Mouse (Mus musculus) macrophage (primary cell): ENCODE measurements around the gene Gngt2. TPM values are rescaled to one million over a fixed set of nuclear protein-coding genes. Genes with fewer than 3 reads are reported as not detected.
"Not testable (repeated sequence)": the region's sequence is repeated elsewhere in the genome, so short reads cannot be mapped to it uniquely, and the experiment has no call there.

ENCODE experiments used
- H3K27ac ChIP-seq: fragments of 350-480 bp; formaldehyde crosslinking; 2 replicates; pipeline ENCODE4 v1.9.0; 2021
- H3K36me3 ChIP-seq: fragments of 350-480 bp; formaldehyde crosslinking; 2 replicates; pipeline ENCODE4 v1.9.0; 2021; ENCODE audit errors: inconsistent target
- H3K4me3 ChIP-seq: fragments of 350-480 bp; formaldehyde crosslinking; 2 replicates; pipeline ENCODE4 v1.9.0; 2021; ENCODE audit errors: inconsistent target
- H3K79me2 ChIP-seq: fragments of 350-480 bp; formaldehyde crosslinking; 2 replicates; pipeline ENCODE4 v1.9.0; 2021; ENCODE audit errors: inconsistent target
- WGBS: methylation state at CpG from one replicate; pipeline ENCODE4 v1.1.7; 2026; ENCODE audit warnings: inconsistent platforms; ENCODE audit not compliant: missing documents; 5-methylcytosine and 5-hydroxymethylcytosine counted together
- polyA plus RNA-seq: library from polyadenylated mRNA; stranded (reverse); fragments of 250-400 nt; gene quantifications from 3 replicates; pipeline ENCODE4 v1.2.4, GENCODE M21; 2018; ENCODE audit warnings: inconsistent platforms

Gene Gngt2
- polyA plus RNA-seq, 1 experiment from 2014 or later, result 415 TPM

DNA sequence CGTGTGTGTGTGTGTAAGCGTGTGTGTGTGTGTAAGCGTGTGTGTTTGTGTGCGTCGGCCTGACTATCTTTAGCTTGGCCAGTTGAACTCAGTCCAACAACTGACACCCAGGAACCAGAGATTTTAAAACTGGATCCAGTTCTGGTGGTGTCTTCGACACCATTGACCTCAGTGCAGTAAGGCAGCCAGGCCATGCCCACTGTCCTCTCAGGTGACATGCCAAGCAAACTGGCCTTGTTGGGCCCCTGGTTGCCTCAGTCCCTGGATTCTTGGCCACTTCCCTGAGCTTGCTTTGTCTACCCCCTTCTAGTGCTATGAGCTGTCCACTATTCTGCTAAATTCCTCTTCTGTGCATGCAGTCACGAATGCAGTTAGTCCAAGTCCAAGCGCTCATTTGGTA, 24.4 kb downstream of the Gngt2 start:
- 97% methylated on average over 7 of the region's 8 CpGs for WGBS
- Histone ChIP-seq H3K4me3 (no peak overlapping the region), H3K79me2 (no peaks in the 10 kb centered on the region), H3K36me3 (no peaks in the 10 kb centered on the region), H3K27ac (no peak overlapping the region)

DNA sequence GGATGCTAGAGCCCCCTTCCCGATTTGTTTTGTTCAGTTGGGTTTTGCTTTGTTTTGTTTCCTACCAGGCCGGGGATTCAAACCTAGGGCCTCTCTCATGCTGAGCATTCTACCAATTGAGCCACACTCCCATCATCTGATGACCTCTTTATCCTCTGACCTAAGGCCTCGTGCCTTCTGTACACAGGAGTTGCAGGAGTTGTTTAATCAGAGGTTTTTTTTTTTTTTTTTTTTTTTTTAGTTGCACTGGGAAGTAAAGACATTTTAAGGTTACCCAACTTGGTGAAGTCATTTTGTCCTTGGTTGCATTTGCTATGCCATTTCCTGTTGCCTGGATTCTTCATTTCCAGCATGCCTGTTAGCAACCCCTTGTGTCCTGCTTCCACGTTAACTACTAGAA, 32.4 kb downstream of the Gngt2 start:
- no peaks in the 10 kb centered on the region for H3K79me2 ChIP-seq
- H3K27ac ChIP-seq, result peak overlapping the region; percentile 52
- no peaks in the 10 kb centered on the region for H3K36me3 ChIP-seq
- WGBS, result 60% methylated on average over 4 of the region's 4 CpGs
- no peak overlapping the region for H3K4me3 ChIP-seq

DNA sequence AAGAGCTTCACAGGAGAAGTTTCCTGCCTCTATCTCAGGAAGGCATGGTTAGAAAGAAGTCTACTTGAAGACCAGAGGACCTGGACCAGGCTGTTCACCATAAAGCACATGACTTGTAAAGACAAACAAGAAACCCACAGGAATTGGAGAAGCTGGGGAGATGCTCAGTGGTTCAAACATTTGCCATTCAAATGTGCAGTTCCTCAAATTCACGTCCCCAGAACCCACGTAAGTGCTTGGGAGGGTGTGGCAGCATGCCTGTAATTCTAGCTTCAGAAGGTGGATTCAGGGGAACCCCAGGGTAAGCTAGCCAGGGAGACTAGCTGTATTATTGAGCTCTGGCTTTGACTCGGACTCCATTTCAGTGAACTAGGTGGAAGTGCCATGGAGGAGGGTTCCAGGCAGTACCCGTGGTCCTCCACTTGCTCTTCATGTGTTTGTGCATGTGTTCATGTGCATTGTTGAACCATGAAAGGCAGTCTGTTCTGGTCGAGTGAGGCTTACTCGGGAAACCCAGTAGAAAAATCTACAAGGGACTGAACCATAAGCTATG, 33.0 kb downstream of the Gngt2 start:
- 54% methylated on average over 6 of the region's 6 CpGs for WGBS
- peak overlapping the region; percentile 52 for H3K27ac ChIP-seq
- no peaks in the 10 kb centered on the region for H3K36me3 ChIP-seq
- no peaks in the 10 kb centered on the region for H3K79me2 ChIP-seq
- H3K4me3 ChIP-seq, result no peak overlapping the region

DNA sequence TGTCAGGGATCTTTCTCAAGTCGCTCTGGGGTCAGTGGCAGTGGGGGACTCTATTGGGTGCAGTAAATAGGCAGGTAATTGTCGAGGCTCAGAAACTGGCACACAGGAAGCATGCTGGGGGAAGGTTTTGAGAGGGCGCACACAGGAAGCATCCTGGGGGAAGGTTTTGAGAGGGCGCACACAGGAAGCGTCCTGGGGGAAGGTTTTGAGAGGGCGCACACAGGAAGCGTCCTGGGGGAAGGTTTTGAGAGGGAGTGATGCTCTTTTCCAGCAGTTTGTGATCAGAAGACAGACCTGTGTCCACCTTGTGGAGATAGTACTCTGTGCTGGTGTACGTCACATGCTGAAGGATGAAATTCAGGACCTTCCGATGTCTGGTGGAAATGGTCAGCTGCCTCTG, 38.8 kb downstream of the Gngt2 start:
- Histone ChIP-seq H3K4me3 (no peak overlapping the region), H3K79me2 (no peaks in the 10 kb centered on the region), H3K27ac (no peak overlapping the region), H3K36me3 (no peaks in the 10 kb centered on the region)
- 38% methylated on average over 9 of the region's 9 CpGs for WGBS

DNA sequence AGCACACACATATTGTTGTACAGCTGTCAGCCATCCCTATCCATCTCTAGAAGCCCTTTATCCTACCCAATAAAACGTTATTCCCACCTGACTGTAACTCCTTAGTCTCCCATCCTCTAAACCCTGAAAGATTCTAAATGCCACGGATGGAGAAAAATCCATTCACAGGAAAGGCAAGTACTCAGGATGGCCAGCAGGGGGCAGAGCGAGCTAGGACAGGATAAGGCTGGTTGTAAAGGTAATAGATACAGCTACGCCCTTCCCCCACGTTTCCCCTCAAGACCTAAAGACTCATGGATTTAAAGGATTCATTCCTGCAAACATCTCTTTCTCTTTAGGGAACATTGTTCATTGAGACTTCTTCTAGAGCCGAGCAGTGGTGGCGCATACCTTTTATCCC, 39.3 kb downstream of the Gngt2 start:
- no peak overlapping the region for H3K27ac ChIP-seq
- H3K4me3 ChIP-seq, result no peak overlapping the region
- WGBS, result 21% methylated on average over 7 of the region's 7 CpGs
- no peaks in the 10 kb centered on the region for H3K79me2 ChIP-seq
- no peaks in the 10 kb centered on the region for H3K36me3 ChIP-seq

DNA sequence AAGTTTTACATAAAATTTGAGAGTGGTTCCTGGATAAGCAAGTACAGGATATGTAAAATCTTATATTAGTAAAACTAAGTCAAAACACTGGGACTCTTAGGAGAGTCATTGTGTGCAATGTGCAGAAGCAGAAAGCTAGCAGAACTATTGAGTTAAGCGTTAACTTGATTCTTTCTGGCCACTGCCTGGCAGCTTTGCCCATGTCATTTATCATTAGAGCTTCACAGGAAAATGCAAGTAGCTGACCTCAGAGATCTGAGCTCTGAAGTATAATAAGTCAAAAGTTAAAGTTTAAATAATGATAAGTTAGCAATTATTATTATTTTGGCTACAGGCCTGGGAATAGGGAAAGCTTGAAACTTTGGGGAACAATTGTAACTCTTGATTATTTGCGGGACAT, 42.8 kb downstream of the Gngt2 start:
- not testable (repeated sequence) for H3K4me3 ChIP-seq, H3K27ac ChIP-seq, H3K36me3 ChIP-seq, H3K79me2 ChIP-seq
- 89% methylated on average over 2 of the region's 2 CpGs for WGBS

DNA sequence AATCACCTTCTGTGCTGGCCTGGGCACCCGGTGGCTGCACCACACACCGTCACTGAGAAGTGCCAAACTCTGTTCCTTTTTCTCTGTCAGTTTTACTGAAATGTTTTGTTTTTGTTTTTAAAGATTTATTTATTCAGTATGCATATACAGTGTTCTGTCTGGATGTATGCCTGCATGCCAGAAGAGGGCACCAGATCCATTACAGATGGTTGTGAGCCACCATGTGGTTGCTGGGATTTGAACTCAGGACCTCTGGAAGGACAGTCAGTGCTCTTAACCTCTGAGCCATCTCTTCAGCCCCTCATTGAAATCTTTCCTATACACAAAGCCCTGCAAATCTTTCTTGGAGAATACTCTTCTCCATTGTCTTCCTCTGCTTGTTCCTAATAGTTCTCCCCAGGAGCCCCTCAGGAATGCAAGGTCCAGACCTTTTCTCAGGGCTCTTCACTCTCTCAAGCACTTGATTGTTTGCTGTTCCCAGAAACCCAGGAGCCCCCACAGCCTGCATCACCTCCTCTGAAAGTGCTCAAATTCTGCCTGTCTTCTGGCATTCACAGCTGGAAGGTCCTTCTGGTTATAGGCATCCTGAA, 53.5 kb downstream of the Gngt2 start:
- Histone ChIP-seq H3K36me3 (no peaks in the 10 kb centered on the region), H3K79me2 (no peaks in the 10 kb centered on the region), H3K27ac (no peak overlapping the region), H3K4me3 (no peak overlapping the region)
- 80% methylated on average over 2 of the region's 2 CpGs for WGBS

Other genes with a start within 250 kb of the Gngt2 start
- 0.20 to 0.25 TPM in 2 of 3 replicates, not detected in the other for gene Ngfr, start 249.5 kb upstream of the Gngt2 start, polyA plus RNA-seq
- 67.1 to 111 TPM (median 84.1 TPM) in 3 replicates for gene Phb, start 170.3 kb upstream of the Gngt2 start, polyA plus RNA-seq
- gene Zfp652, start 124.5 kb upstream of the Gngt2 start, polyA plus RNA-seq, result 17.9 to 26.2 TPM (median 25.2 TPM) in 3 replicates
- 0.11 to 0.15 TPM (median 0.11 TPM) in 3 replicates for gene B130006D01Rik, start 113.6 kb upstream of the Gngt2 start, polyA plus RNA-seq
- 6.3 to 10.9 TPM (median 7.8 TPM) in 3 replicates for gene Phospho1, start 12.7 kb upstream of the Gngt2 start, polyA plus RNA-seq
- gene Abi3, start 5.3 kb downstream of the Gngt2 start, polyA plus RNA-seq, result 22.4 to 35.6 TPM (median 30.2 TPM) in 3 replicates
- 0.19 to 0.55 TPM (median 0.33 TPM) in 3 replicates for gene B4galnt2, start 77.7 kb downstream of the Gngt2 start, polyA plus RNA-seq
- gene Igf2bp1, start 168.7 kb downstream of the Gngt2 start, polyA plus RNA-seq, result not detected in 3 replicates
- gene Gip, start 187.3 kb downstream of the Gngt2 start, polyA plus RNA-seq, result not detected in 3 replicates
- 81.3 to 105 TPM (median 84.8 TPM) in 3 replicates for gene Snf8, start 197.7 kb downstream of the Gngt2 start, polyA plus RNA-seq
- gene Ube2z, start 228.2 kb downstream of the Gngt2 start, polyA plus RNA-seq, result 33.4 to 44.7 TPM (median 40.1 TPM) in 3 replicates
- 39.0 to 216 TPM (median 98.4 TPM) in 3 replicates for gene Atp5g1, start 238.5 kb downstream of the Gngt2 start, polyA plus RNA-seq